Mouse (Mus musculus) kidney, adult 8-10 months (tissue): ENCODE data around the gene Nelfe.
A peak's percentile ranks its signal among the peaks of the same experiment; 100 is the strongest.
"Not testable (repeated sequence)": the region's sequence is repeated elsewhere in the genome, so short reads cannot be mapped to it uniquely, and the experiment has no call there.

Experiments
- DNase-seq, 2 experiments: peaks; one replicate each; pipeline ENCODE4 v3.0.0; 2022

The Nelfe gene

GRCm38 (mm10) chr17:34894074-34894597 is 43.9 kb downstream of the Nelfe start:
- DNase-seq, result peak; percentile 91 to 92

- DNase-seq, result peak; percentile 48 to 50
These were observed 44.8 kb downstream of the Nelfe start for GRCm38 (mm10) chr17:34894801-34895530.

- DNase-seq, result no peak
These were observed 45.5 kb downstream of the Nelfe start for GRCm38 (mm10) chr17:34895724-34896123.

GRCm38 (mm10) chr17:34896366-34896765 is 46.2 kb downstream of the Nelfe start:
- DNase-seq, result no peak

GRCm38 (mm10) chr17:34897373-34898159 is 47.4 kb downstream of the Nelfe start:
- DNase-seq, result peak; percentile 37 to 48

GRCm38 (mm10) chr17:34898160-34898586 is 48.0 kb downstream of the Nelfe start, which contains the start of the genes C2 and Ehmt2:
TSS of gene C2 (minus strand) at chr17:34898265.
TSS of gene Ehmt2 (plus strand) at chr17:34898469.
- peak; percentile 70 to 78 for DNase-seq

GRCm38 (mm10) chr17:34898706-34899052 is 48.5 kb downstream of the Nelfe start:
- no peak for DNase-seq

GRCm38 (mm10) chr17:34899053-34899889 is 49.1 kb downstream of the Nelfe start:
- peak in 1 of 2 experiments; percentile 52 for DNase-seq

GRCm38 (mm10) chr17:34899890-34900243 is 49.7 kb downstream of the Nelfe start:
- peak; percentile 32 to 51 for DNase-seq

- not testable (repeated sequence) for DNase-seq
These were observed 50.6 kb downstream of the Nelfe start for GRCm38 (mm10) chr17:34900826-34901225.

- DNase-seq, result not testable (repeated sequence)
These were observed 51.8 kb downstream of the Nelfe start for GRCm38 (mm10) chr17:34901948-34902347.

GRCm38 (mm10) chr17:34902895-34903294 is 52.7 kb downstream of the Nelfe start:
- no peak for DNase-seq
